Mouse (Mus musculus): ENCODE results near the gene Glipr1l2. TPM values are rescaled to one million over a fixed set of nuclear protein-coding genes. Genes with fewer than 3 reads are reported as not detected.

Gene Glipr1l2
- polyA plus RNA-seq, 1 experiment from 2014 or later, result not detected

- no peaks in the 10 kb centered on the region for H3K27me3 ChIP-seq (replicated peaks; ENCODE audit: low read depth, poor library complexity, severe bottlenecking)
- no peaks in the 10 kb centered on the region for H3K9me3 ChIP-seq
- peak; percentile 77 for DNase-seq (ENCODE audit: low spot score)
- peak overlapping the region; percentile 44 for H3K4me3 ChIP-seq
- no peaks in the 10 kb centered on the region for H3K36me3 ChIP-seq (replicated peaks)
- no peaks in the 10 kb centered on the region for H3K4me1 ChIP-seq
- peak overlapping the region; percentile 35; the same call in 1 of the 2 replicates for H3K27ac ChIP-seq (replicated peaks)
- 19% methylated on average over 9 of the region's 9 CpGs for WGBS
Observed at GRCm38 (mm10) chr10:112138050-112138870, 55.1 kb downstream of the Glipr1l2 start.

- DNase-seq (ENCODE audit: low spot score), result no peak
- H3K27ac ChIP-seq (replicated peaks), result peak overlapping the region; percentile 35; the same call in 1 of the 2 replicates
- no peaks in the 10 kb centered on the region for H3K4me1 ChIP-seq
- no peaks in the 10 kb centered on the region for H3K36me3 ChIP-seq (replicated peaks)
- peak overlapping the region; percentile 44 for H3K4me3 ChIP-seq
- 42% methylated on average over 6 of the region's 6 CpGs for WGBS
- no peaks in the 10 kb centered on the region for H3K9me3 ChIP-seq
- no peaks in the 10 kb centered on the region for H3K27me3 ChIP-seq (replicated peaks; ENCODE audit: low read depth, poor library complexity, severe bottlenecking)
Observed at GRCm38 (mm10) chr10:112138871-112139430, 55.8 kb downstream of the Glipr1l2 start.

- H3K4me3 ChIP-seq, result no peak overlapping the region
- no peaks in the 10 kb centered on the region for H3K27me3 ChIP-seq (replicated peaks; ENCODE audit: low read depth, poor library complexity, severe bottlenecking)
- H3K9me3 ChIP-seq, result no peaks in the 10 kb centered on the region
- H3K36me3 ChIP-seq (replicated peaks), result no peaks in the 10 kb centered on the region
- no peak overlapping the region for H3K27ac ChIP-seq (replicated peaks)
- 54% methylated on average over 2 of the region's 2 CpGs for WGBS
- no peak for DNase-seq (ENCODE audit: low spot score)
- H3K4me1 ChIP-seq, result no peaks in the 10 kb centered on the region
Observed at GRCm38 (mm10) chr10:112139834-112140233, 56.7 kb downstream of the Glipr1l2 start.

Other genes with a start within 250 kb of the Glipr1l2 start
- 54.6 and 56.5 TPM in 2 replicates for gene Krr1, start 110.7 kb upstream of the Glipr1l2 start, polyA plus RNA-seq (2016; fragmentation: Nextera tagmentation; extraction: Ambion mirVana)
- 0.78 and 1.0 TPM in 2 replicates for gene Glipr1, start 80.7 kb upstream of the Glipr1l2 start, polyA plus RNA-seq (2016; fragmentation: Nextera tagmentation; extraction: Ambion mirVana)
- not detected in 2 replicates for gene Glipr1l1, start 23.2 kb upstream of the Glipr1l2 start, polyA plus RNA-seq (2016; fragmentation: Nextera tagmentation; extraction: Ambion mirVana)
- not detected in 2 replicates for gene Glipr1l3, start 77.0 kb downstream of the Glipr1l2 start, polyA plus RNA-seq (2016; fragmentation: Nextera tagmentation; extraction: Ambion mirVana)
- gene Caps2, start 80.3 kb downstream of the Glipr1l2 start, polyA plus RNA-seq (2016; fragmentation: Nextera tagmentation; extraction: Ambion mirVana), result 0.25 and 0.34 TPM in 2 replicates
- gene Kcnc2, start 187.8 kb downstream of the Glipr1l2 start, polyA plus RNA-seq (2016; fragmentation: Nextera tagmentation; extraction: Ambion mirVana), result 0.52 and 0.66 TPM in 2 replicates